Mouse (Mus musculus) neutrophil, adult 59 days (primary cell): ENCODE results near the gene 9130008F23Rik. TPM values are rescaled to one million over a fixed set of nuclear protein-coding genes. Genes with fewer than 3 reads are reported as not detected.

Source experiments
- total RNA-seq, 2 experiments: library from RNA; stranded (reverse); gene quantifications; 1 replicate in 1 of 2; 2 replicates in 1 of 2; pipeline ENCODE4 v1.2.4; 2023

The 9130008F23Rik gene
- total RNA-seq: under 1 TPM in 1 of 2 experiments, not detected in 1; 0.33 TPM

DNA sequence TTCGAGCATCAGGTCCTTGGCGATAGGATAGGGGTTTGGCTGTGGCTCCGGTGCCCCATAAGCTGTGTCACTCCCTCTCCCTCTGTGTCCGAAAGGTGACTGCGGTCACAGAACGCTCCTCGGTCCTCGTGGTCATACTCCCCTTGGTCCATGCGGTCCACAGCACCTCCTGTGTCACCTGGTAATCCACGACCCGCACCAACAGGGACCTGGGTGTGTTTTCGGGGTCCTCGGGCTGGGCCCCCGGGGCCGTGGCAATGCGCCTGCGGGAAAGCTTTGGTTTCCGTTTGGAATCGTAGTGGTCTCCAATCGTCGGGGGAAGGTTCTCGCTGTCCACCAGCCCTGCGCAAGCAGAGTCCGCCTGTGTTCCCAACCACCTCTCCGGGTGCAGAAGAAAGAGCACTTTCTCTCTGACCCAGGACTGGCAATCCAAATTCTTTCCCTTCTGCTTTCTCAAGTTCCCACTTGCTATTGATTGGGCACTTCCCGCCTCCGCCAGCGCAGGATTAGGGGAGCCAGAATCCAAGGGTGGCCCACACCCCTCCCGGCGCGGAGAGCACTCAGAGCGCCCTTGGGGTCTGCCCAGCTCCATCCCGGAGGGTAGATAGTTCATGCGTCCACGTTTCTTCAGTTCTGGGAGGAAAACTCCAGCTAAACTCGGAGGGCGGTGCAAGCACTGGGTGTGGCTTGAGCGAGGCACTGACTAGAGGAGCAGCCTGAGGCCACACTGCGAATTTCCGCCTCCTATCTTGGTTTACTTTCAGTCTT, at the start of gene 9130008F23Rik:
9130008F23Rik (minus strand) TSS at position 636 of the 768 bp plus-strand sequence.

DNA sequence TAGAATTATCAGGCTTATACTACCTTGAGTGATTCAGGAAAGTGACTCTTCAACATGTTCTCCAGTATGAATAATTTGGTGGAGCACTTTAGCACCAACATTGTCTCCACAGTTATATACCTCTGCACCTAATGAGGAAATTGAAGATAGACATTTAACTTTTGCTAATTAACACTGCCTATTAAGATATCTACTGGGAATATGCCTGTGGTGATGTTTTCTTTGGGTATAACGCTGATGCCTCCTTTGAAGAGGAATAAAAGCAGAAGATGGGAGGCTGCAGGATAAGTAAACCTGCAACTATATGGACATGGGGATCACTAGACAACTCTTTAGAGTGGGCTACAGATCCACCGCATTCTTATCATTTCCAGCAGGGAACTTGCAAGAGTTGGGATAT, 33.9 kb upstream of the 9130008F23Rik start, which contains the start of gene Glyatl3:
Glyatl3 (minus strand) TSS at position 101 of the 400 bp plus-strand sequence.

Other genes with a start within 250 kb of the 9130008F23Rik start
- not detected for gene Esp3, start 248.5 kb downstream of the 9130008F23Rik start, total RNA-seq
- not detected for gene Esp1, start 153.4 kb downstream of the 9130008F23Rik start, total RNA-seq
- gene Crisp2, start 73.6 kb downstream of the 9130008F23Rik start, total RNA-seq: not detected
- 10 to 100 TPM in 1 of 2 experiments, 1 to 10 TPM in 1; 3.0 to 14.5 TPM for gene Rhag, start 69.4 kb downstream of the 9130008F23Rik start, total RNA-seq
- gene Glyatl3, start 33.8 kb upstream of the 9130008F23Rik start, total RNA-seq: not detected
- gene Mut, start 54.1 kb upstream of the 9130008F23Rik start, total RNA-seq: 1 to 10 TPM; 7.9 to 9.4 TPM
- gene Cenpq, start 54.5 kb upstream of the 9130008F23Rik start, total RNA-seq: 10 to 100 TPM; 22.8 to 23.9 TPM